Mouse (Mus musculus): ENCODE results near the gene Cdc42se2.

GRCm38 (mm10) chr11:54817449-54817848 lies 30.0 kb upstream of the Cdc42se2 start:
- TF ChIP-seq TAL1 (IDR thresholded peaks at IDR 0.05; ENCODE audit: low read length) (no peak), GATA1 (IDR thresholded peaks at IDR 0.05; ENCODE audit: low read length) (no peak)
